11 mouse cellular contexts compared by ENCODE assay signal in the genomic region with DNA sequence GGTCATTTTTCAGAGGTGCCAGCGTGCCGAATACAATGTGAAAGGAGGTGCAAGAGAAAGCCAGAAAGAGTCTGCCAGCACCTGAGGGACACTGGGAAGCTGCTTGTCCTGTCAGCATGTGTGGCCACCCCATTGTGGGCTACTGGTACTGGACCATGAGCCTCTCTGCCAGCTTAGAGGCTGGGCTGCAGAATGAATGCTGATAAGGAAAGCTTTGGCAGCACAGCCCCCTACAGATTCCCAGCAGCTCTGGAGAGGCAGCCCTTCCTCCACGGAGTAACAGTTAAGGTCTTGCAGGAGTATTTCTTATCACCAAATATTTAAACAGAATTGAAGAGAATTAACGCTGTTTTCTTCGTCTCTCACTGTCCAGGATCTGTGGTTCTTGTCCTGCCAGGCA.
DNase-seq lines count a peak whose midpoint lies in the region.
"Had no signal": no experiment of that assay in that cellular context is flagged by ENCODE, and none has a peak within 500 bp of the region (broad histone marks: within the 10 kb centered on the region; RNA-seq: fewer than 3 reads in every experiment).

No protein-coding gene starts in this region.

- 0 out of 2 replicates have a peak overlapping the region, but pooled peaks have one; percentile 7 for H3K27ac ChIP-seq in limb, embryonic 10.5 days
- H3K27ac ChIP-seq: limb, embryonic 13.5 days had no signal

- no peaks in the 10 kb centered on the region for H3K36me3 ChIP-seq in limb, embryonic 10.5 days
- H3K36me3 ChIP-seq: limb, embryonic 13.5 days had no signal

- 75% methylated on average over 5 of the region's 5 CpGs for WGBS in limb, embryonic 10.5 days

- H3K27me3 ChIP-seq in limb, embryonic 10.5 days (ENCODE audit: low read depth, poor library complexity, severe bottlenecking): no peaks in the 10 kb centered on the region
- H3K27me3 ChIP-seq: limb, embryonic 13.5 days had no signal

- H3K4me3 ChIP-seq in limb, embryonic 10.5 days: no peak overlapping the region
- H3K4me3 ChIP-seq: limb, embryonic 13.5 days had no signal

- no peaks in the 10 kb centered on the region; the same call in 1 of the 2 replicates for H3K9me3 ChIP-seq in limb, embryonic 10.5 days (replicated peaks)
- H3K9me3 ChIP-seq: limb, embryonic 13.5 days had no signal

- peaks cover 27% of the 10 kb centered on the region for H3K4me1 ChIP-seq in limb, embryonic 10.5 days

- peak; percentile 52 to 58 for DNase-seq in heart, adult 18-20 months
- no peak for DNase-seq in heart, adult 8-10 months (ENCODE audit: low spot score)
- peak; percentile 28 for DNase-seq in right cerebral cortex, postnatal 4 days
- DNase-seq in right cerebral cortex, postnatal 25 days: no peak
- no peak for DNase-seq in limb, embryonic 10.5 days (ENCODE audit: low spot score)
- DNase-seq in embryo, embryonic 9.5 days (ENCODE audit: extremely low spot score): no peak
- DNase-seq in layer of hippocampus, adult 9-10 months (ENCODE audit: low spot score): no peak
- no peak for DNase-seq in spleen, adult 18-20 months
- DNase-seq: kidney, adult 11 months; layer of hippocampus, adult 9-11 months had no signal

Comparison
In these comparisons a context has a peak if more than half of its experiments do, and no peak if none do; other contexts are left out.
1. DNase-seq: peak in heart, adult 18-20 months (2 of 2) and right cerebral cortex, postnatal 4 days (single experiment); none in heart, adult 8-10 months (single experiment), right cerebral cortex, postnatal 25 days (single experiment), limb, embryonic 10.5 days (single experiment), embryo, embryonic 9.5 days (single experiment), layer of hippocampus, adult 9-10 months (single experiment) and spleen, adult 18-20 months (0 of 2).